Mouse (Mus musculus): ENCODE measurements around the gene Kank2.

GRCm38 (mm10) chr9:21738776-21739175, 59.8 kb downstream of the Kank2 start:
- TF ChIP-seq CTCF (IDR thresholded peaks at IDR 0.05; ENCODE audit: low read depth): no peak
- no peak for TF ChIP-seq EP300 (optimal IDR thresholded peaks at IDR 0.05)
